Mouse (Mus musculus): ENCODE data around the gene Mgat5b. TPM values are rescaled to one million over a fixed set of nuclear protein-coding genes. Genes with fewer than 3 reads are reported as not detected.

The Mgat5b gene
- total RNA-seq, 2 experiments from 2014 or later: not detected

- no peak for ATAC-seq (replicated peaks; ENCODE audit: poor library complexity)
Observed at GRCm38 (mm10) chr11:116917361-116917760, 1.3 kb upstream of the Mgat5b start.

DNA sequence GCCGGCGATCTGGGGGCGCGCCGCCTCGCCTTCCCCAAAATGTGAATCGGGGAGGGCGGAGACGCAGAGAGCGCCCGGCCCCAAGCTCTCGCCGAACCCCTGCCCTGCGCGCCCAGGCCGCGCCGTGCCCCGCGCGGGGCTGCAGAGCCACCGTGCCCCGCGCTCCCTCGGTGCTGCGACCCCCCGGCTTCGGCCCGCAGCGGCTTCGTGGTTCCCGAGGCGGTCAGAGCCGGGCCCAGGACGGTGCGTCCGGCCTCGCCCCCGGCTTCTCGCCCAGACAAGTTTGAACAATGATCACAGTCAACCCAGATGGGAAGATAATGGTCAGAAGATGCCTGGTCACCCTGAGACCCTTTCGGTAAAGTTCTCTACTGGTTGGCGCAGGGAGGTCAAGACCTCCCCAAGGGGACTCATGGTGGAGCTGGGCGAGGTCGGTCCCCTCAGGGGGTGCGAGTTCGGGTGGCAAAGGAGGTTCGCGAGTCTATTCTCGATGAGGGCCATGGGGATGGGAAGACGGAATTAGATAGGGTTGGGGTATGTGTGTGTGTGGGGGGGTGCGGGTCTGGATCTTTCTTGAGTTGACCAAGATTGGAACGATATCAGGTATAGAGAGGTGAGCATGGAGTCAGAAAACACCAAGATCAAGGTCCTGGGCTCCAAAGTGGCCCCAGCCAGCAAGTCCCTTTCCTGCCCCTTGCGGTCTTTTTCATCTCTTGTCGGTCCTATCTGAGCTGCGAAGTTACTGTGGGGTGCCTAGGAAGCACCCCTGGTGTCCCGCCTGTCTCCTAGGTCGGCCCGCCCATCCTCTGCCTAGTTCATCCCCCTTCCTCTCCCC is 740 bp downstream of the Mgat5b start:
- ATAC-seq (replicated peaks; ENCODE audit: poor library complexity): no peak

- ATAC-seq (replicated peaks; ENCODE audit: poor library complexity): no peak
Observed at GRCm38 (mm10) chr11:116920746-116921145, 2.1 kb downstream of the Mgat5b start.

GRCm38 (mm10) chr11:116922058-116922457 is 3.4 kb downstream of the Mgat5b start:
- ATAC-seq (replicated peaks; ENCODE audit: poor library complexity): no peak

- no peak for ATAC-seq (replicated peaks; ENCODE audit: poor library complexity)
Observed at GRCm38 (mm10) chr11:116928031-116928430, 9.4 kb downstream of the Mgat5b start.

- no peak for ATAC-seq (replicated peaks; ENCODE audit: poor library complexity)
Observed at GRCm38 (mm10) chr11:116934862-116935261, 16.2 kb downstream of the Mgat5b start.

GRCm38 (mm10) chr11:116935354-116935753 is 16.7 kb downstream of the Mgat5b start:
- ATAC-seq (replicated peaks; ENCODE audit: poor library complexity): no peak

- no peak for ATAC-seq (replicated peaks; ENCODE audit: poor library complexity)
Observed at GRCm38 (mm10) chr11:116935917-116936316, 17.3 kb downstream of the Mgat5b start.

DNA sequence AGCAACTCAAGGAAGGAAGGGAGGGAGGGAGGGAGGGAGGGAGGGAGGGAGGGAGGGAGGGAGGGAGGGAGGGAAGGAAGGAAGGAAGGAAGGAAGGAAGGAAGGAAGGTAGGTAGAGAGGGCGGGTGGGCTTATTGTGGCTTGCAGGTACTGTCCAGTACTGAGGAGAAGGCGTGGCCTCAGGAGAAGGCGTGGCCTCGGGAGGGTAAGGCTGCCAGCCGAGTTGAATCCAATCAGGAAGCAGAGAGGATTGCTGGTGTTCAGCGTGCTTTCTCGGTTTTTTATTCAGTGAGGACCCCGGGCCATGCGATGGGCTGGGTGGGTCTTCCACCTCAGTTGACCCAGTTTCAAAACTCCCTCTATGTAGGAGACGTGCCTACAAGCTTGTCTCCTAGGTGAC is 18.5 kb downstream of the Mgat5b start:
- no peak for ATAC-seq (replicated peaks; ENCODE audit: poor library complexity)

DNA sequence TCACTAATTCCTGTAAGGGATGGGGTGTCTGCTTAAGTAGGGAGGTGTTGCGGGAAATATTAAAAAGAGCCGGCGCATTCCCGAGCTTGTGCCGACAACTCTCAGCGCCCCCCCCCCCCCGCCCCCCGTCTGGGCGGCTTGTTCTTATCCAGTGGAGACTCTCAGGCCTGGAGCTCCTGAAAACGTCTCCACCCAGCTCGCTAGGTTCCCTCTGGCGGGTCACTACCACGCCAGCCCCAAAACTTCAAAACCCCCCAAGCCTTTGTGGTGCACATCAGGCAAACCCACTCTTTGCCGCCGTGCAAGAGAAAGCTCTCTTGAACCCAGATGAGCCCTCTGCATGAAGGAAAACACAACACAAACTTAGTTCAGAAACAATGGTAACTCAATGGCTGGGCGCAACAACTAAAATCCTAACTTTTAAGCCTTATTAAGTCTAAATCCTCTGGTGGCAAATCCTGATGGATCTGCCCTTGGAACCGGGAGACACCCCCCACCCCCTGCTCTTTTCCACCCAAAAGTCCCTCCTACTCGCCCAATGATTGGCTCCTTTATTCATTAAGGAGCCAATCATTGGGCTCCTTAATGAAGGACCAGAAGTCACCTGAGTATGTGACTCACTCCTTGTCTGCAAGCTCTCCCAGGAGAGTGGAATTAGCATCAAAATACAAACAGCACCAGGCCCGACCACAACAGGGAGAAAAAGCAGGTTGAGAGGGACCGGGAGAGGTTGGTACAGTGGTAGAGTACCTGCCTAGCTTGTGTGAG is 21.6 kb downstream of the Mgat5b start:
- ATAC-seq (replicated peaks; ENCODE audit: poor library complexity): no peak

- no peak for ATAC-seq (replicated peaks; ENCODE audit: poor library complexity)
Observed at GRCm38 (mm10) chr11:116944346-116944745, 25.7 kb downstream of the Mgat5b start.

- 0 out of 2 replicates have a peak, but pooled peaks have one; percentile 31 for ATAC-seq (replicated peaks; ENCODE audit: poor library complexity)
Observed at GRCm38 (mm10) chr11:116949832-116950231, 31.2 kb downstream of the Mgat5b start.

GRCm38 (mm10) chr11:116951429-116951828 is 32.8 kb downstream of the Mgat5b start:
- no peak for ATAC-seq (replicated peaks; ENCODE audit: poor library complexity)

DNA sequence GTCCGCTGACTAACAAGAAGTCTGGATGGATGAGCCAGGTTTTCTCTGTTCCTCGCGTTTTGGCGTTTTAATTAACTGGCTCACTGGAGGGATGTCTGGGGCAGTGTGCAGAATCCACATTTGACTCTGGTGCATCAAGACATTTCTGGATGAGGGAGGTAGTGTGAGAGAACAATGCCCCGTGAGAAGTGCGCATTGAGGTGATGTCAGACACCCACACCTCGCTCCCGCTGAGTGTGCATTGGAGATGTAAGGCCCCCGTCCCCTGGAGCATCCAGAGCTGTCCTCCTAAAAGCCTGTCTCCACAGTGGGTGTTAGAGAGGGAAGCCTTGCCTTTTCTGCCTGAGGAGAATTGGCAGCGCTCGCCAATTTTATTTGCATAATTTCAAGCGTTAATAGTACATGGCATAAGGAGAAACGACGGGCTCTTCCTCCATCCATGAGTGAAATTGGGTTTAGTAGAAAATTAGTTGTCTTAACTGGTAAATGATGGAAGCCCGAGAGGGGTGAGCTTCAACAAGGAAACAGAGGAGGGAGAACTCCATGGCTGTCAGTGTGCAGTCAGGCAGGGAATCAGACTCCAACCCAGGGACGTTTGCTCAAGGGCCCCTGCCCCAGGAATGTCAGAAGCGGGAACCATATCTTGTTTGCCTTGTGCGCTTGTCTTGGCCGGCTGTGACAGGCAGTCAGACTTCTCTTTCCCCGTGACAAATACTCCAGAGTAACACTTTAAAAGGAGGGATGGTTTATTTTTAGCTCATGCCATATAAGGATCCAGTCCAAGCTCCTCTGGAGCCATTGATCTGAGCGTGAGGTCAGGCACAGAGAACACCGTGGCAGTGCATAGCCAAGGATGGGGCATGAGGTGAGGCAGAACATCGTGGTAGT is 35.8 kb downstream of the Mgat5b start:
- ATAC-seq (replicated peaks; ENCODE audit: poor library complexity): no peak

GRCm38 (mm10) chr11:116958601-116959000 is 39.9 kb downstream of the Mgat5b start:
- ATAC-seq (replicated peaks; ENCODE audit: poor library complexity): no peak

GRCm38 (mm10) chr11:116965061-116965460 is 46.4 kb downstream of the Mgat5b start:
- ATAC-seq (replicated peaks; ENCODE audit: poor library complexity): no peak

DNA sequence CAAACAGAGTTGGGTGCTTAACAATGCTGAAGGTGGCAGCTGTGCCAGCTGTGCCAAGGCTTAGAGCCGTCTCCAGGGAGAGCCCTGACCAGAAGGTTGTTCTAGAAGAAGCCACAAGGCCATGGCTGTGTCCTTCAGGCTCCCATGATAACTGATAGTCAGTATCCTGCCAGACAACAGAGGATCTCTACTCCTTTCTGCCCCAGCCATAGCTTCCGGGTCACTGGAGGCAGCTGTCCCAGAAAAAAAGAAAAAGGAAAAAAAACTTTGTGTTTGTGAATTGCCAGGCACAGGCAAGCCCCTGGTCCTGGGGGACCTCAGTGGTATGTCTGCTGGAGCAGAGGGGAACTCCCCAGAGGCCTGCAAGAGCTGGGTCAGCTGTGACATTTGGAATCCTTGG is 47.3 kb downstream of the Mgat5b start:
- ATAC-seq (replicated peaks; ENCODE audit: poor library complexity): no peak

GRCm38 (mm10) chr11:116968586-116968985 is 49.9 kb downstream of the Mgat5b start:
- no peak for ATAC-seq (replicated peaks; ENCODE audit: poor library complexity)

DNA sequence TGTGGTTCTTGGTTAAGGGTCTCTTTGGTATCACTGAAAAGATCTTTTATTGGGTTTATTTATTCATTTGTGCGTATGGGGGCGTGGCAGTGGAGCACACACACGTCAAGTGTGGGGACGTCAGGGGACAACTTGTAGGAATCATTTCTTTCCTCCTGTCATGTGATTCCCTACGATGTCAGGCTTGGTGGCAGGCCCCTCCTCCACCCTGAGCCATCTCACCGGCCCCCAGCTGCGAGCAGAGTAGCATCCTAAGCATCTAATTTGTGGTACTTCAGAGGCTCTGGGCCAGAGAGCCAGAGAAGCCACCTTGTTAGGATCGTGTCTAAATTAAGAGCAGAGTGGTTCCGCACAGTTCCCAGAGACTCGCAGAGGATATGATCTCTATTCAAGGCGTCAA is 50.8 kb downstream of the Mgat5b start:
- no peak for ATAC-seq (replicated peaks; ENCODE audit: poor library complexity)

- ATAC-seq (replicated peaks; ENCODE audit: poor library complexity): no peak
Observed at GRCm38 (mm10) chr11:116970847-116971246, 52.2 kb downstream of the Mgat5b start.

DNA sequence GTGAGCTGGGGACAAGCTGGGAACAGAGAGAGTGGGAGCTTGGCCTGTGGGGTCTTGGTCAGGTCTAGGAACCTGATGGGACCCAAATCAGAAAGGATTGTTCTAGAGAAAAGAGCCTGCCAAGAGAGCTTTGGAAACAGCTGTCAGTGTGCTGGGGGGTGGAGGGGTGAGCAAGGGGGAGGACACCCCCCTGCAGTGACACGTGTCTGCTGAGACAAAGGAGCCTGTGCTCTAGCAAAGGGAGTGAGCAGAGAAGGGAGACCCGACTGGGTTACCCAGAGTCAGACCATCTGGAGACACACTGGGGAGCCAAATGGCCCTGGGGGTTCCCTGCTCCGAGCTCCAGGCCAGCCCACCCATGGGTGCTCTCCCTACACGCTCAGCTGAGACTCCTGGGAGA is 54.2 kb downstream of the Mgat5b start:
- ATAC-seq (replicated peaks; ENCODE audit: poor library complexity): no peak

All from megakaryocyte progenitor cell, adult 5-6 weeks (primary cell).